Mouse (Mus musculus): ENCODE measurements around the gene Ctrc.

Ctrc gene

DNA sequence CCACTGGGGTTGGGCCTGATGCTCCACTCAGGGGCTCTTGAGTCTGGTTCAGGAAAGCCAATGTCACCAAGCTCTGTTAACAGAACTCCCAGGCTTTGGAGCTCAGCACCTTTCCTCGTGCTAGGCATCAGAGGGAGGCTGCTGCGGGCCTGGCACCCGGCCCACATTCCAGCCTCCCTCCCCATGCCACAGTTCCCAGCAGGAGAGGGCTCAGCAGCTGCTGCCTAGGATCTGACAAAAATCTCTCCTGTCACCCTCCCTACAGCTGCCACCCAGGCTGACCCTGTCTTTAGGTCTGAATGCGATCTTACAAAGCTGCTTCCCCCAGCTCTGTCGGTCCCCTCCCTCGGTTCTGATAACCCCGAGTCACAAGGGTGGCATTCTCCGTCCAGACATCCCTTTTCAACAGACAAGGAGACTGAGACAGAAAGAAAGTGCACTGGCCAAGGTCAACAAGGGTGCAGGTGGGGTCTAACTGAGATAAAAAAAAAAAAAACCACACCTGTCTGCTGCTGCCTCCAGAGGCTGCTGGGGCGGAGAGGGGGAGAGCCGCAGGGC, 20.9 kb upstream of the Ctrc start:
- DNase-seq (ENCODE audit: low spot score), result no peak

DNA sequence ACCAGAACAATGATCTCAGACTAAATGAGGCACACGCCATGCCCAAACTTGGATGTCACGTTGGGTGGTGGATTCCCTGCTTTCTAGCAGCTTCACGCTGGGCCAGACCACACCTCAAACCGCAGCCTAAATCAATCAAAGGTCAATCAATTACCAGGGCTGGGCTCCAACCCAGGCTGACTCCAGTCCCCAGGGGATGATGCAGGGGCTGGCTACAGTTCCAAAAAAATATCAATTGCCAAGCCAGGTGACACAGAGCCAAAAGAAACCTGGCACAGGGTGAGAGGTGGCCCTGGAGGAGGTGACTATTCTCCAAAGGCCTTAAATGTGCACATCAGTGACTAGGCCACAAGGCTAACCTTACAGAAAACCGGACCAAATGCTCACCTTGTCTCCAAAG, 19.4 kb upstream of the Ctrc start:
- no peak for DNase-seq (ENCODE audit: low spot score)

DNA sequence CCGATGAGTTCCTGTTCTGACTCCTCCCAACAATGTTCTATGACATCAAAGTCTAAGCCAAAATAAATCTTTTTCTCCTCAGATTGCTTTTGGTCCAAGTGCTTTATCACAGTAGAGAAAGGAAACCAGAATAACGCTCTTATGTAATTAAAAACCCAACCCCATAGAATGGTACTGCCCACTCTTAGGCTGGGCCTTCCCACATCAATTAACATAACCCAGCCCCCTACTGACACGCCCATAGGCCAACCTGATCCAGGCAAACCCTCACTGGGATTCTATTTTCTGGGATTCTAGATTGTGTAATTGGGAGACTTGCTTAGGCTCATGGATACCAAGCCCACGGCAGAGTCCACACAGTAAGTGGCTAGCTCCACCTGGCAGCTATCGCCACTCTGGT, 18.8 kb upstream of the Ctrc start:
- no peak for DNase-seq (ENCODE audit: low spot score)

DNA sequence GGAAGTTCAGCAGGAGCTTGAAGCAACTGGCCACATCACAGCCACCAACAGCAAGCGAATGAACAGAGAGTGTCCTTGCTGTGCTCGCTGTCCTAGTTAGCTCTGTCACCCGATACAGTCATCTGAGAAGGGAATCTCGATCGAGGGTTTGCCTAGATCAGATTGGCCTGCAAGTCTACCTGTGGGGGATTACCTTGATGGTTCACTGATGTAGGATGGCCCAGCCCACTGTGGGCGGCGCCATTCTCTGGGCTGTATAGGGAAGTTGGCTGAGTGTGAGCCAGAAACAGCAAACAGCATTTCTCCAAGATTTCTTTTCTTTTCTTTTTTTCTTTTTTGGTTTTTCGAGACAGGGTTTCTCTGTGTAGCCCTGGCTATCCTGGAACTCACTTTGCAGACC, 18.3 kb upstream of the Ctrc start:
- no peak for DNase-seq (ENCODE audit: low spot score)

DNA sequence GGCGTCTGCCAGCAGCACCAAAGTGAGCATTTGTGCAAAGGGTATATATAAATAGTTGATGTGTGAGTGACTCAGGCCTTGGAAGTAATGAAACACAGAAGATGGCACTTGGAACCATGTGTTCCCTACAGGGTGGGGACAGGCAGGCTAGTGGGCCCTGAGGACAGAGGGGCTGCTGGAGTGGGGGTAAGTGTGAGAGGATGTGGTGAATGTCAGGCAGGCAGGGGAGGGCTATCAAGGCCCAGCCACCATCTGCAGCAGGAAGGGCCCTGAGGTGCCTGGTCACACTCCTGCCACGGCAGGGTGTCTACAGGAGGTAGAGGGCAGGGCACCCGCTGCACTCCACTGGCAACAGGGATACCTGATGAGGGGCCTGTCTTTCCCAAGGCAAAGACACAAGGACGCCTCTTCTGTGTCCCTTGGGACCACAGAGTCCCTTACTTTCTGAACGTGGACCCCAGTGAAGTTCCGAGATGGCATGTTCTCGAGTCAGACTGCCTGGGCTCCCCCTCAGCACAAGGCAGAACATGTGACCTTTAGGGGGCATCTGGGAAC, 17.6 kb upstream of the Ctrc start:
- DNase-seq (ENCODE audit: low spot score), result no peak

GRCm38 (mm10) chr4:141862867-141863266, 16.7 kb upstream of the Ctrc start:
- no peak for DNase-seq (ENCODE audit: low spot score)

- no peak for DNase-seq (ENCODE audit: low spot score)
Observed at GRCm38 (mm10) chr4:141861591-141862295, 15.6 kb upstream of the Ctrc start.

DNA sequence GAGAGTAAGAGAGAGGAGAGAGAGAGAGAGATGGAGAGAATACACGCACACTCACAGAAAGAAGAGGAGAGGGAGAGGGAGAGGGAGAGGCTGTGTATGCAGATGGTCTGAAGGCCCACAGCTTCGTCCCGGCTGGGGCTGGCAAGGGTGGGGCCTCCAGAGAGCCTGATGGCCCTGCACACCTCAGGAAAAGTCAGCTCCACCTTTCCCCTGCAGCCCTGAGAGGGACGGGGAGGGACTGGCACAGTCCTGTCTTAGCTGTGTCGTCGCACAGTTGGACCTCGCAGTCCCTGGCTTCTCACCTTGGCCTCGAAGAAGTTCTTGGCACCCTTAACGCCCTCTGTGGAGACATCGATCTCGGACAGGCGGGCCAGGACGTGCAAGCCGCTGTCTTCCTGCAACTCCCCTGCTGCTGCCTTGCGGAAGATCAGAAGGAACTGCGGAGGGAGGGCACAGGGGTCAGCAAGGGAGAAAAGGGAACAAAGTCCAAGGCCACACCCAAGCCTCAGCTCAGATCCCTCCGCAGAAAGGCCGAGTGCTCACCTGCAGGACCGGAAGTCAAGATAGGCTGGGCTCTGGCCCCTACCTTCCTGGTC, 14.2 kb upstream of the Ctrc start:
- DNase-seq (ENCODE audit: low spot score), result no peak

- no peak for DNase-seq (ENCODE audit: low spot score)
Observed at GRCm38 (mm10) chr4:141859351-141859750, 13.2 kb upstream of the Ctrc start.

DNA sequence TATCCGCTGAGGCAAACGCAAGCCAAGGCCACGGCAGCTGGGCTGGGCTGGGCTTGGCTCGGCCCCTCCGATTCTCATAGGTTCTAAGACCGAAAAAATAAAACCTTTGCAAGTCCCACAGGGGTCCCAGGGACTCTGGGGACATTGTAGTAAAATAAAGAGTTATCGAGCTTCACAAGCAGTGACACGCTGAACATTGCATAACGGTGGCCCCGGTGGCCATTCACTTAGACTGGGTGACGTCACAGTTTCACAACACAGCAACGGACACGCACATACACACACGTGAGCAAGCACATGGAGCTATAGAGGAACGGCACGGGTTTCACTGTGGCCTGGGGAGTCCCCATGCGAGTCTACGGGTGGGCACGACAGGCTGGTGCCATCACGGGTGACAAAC, 12.3 kb upstream of the Ctrc start:
- no peak for DNase-seq (ENCODE audit: low spot score)

GRCm38 (mm10) chr4:141857422-141857930, 11.3 kb upstream of the Ctrc start:
- peak; percentile 71 for DNase-seq (ENCODE audit: low spot score)

DNA sequence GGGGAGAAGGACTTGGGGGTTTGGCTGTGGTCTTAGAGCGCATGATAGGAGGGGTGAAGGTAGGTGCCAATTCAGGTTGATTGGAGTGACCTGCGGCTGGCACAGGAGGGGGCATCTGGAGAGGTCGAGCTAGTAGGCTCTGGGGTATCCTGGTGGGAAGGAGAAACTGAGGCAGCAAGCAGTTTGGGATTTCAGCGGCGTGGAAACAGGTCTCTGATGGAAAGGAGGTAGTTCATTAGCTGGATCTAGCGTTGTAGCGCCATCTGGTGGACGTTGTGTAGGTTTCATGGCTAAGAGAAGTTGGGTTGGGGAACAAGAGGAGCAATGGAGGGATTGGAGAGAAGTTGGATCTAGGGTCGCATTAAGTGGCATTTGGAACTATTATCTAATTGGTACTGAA, 7.3 kb upstream of the Ctrc start:
- no peak for DNase-seq (ENCODE audit: low spot score)

DNA sequence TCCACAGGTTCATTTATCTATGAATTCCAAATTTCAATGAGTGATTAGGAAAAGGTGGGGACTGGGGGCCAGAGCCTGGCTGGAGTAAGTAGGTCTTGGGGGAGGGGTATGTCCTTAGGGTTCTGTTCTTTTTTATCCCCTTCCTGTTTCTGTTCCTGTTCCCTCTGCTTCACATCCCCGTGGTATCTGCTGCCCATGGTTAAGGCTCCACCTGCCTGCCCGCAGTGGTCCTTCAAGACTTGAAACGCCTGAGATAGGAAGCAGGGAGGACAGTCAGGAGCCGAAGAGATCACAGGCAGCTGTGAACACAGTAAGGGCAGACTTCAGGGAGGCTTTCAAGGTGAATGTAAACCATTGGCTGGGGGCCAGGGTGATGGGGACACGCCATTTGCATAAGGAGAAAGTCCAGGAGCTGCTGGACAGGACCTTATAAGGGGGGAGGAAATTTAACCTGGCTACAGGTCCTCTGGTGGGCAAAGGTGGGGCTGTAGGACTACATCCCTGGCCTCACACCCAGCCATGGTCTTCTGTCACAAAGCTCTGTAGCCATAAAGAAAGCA, 11.5 kb downstream of the Ctrc start:
- no peak for DNase-seq (ENCODE audit: low spot score)

DNA sequence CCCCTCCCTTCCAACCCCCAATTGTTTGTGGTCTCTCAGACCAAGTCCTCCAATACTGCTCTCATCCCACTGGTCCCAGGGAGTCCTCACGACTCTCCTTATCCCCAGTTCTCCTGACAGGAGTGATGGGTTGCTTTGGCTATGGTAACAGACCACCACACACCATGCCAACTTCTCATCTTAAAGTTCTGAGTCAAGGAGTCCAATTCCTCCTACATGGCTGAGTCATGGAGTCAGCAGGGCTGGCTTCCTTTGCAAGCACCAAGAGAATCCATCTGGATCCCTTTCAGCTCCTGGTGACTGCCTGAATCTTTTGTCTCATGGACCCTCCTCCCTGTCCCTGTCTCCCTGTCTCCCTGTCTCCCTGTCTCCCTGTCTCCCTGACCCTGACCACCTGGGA, 12.2 kb downstream of the Ctrc start:
- no peak for DNase-seq (ENCODE audit: low spot score)

- DNase-seq (ENCODE audit: low spot score), result no peak
Observed at GRCm38 (mm10) chr4:141831361-141831760, 14.8 kb downstream of the Ctrc start.

DNA sequence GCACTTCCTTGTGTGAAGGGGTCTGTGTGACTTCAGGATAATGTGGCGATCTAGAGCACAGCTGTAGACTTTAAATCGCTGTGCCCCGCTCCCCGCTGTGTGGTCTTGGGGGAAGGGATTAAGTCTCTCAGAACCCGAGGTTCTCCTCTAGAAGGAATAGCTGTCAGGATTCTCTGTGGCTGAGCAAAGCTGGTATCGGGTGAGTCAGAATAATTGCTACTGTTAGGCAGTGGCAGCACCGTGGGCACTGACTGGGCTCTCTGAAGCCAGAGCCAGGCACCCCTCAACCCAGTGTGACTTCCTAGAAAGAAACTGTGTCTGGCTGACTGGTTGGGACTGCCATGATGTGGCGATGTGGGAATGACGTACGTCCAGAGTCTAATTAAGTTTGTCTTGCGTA, 15.8 kb downstream of the Ctrc start:
- DNase-seq (ENCODE audit: low spot score), result no peak

- no peak for DNase-seq (ENCODE audit: low spot score)
Observed at GRCm38 (mm10) chr4:141828177-141828576, 18.0 kb downstream of the Ctrc start.

- no peak for DNase-seq (ENCODE audit: low spot score)
Observed at GRCm38 (mm10) chr4:141827401-141827800, 18.8 kb downstream of the Ctrc start.

DNA sequence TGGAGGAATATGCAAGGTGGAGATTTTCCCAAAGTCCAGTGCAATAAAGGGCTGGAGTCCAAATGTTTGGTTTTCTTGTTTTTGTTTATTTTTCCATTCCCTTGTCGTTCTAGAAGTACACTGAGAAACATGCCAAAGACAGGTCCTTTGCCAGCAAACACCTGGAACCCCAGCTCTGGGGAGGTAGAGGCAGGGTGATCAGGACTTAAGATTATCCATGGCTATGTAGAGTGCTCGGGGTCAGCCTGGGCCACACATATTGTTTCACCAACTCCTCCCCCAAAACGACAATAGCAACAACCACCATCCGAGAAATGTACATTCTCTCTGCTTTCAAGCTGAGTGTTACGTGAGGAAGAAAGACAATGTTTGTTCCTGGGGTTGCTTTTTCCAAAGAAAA, 20.1 kb downstream of the Ctrc start, which contains the start of gene Cela2a:
Gene Cela2a, minus strand, starts transcription at position 101 of the 400 bp plus-strand sequence.
- no peak for DNase-seq (ENCODE audit: low spot score)

GRCm38 (mm10) chr4:141822979-141823378, 23.2 kb downstream of the Ctrc start:
- DNase-seq (ENCODE audit: low spot score), result no peak

GRCm38 (mm10) chr4:141822089-141822488, 24.1 kb downstream of the Ctrc start:
- no peak for DNase-seq (ENCODE audit: low spot score)

DNA sequence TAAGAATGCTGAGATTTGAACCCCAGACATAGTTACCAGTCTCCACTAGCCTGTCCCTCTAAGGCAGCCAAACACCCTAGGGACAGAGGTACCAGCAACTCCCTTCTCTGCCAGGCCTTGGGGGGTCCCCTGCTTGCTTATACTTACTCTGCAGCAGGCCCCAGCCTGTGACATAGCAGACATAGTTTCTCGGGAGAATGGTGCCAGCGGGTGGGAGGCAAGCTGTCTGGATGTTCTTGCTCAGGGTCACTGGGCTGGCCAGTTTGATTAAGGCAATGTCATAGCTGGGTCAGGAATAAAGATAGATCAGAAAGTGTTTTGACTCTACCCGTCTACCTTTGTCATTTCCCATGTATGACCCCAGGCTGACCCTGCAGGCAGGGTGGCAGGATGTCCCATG, 25.0 kb downstream of the Ctrc start:
- no peak for DNase-seq (ENCODE audit: low spot score)

- no peak for DNase-seq (ENCODE audit: low spot score)
Observed at GRCm38 (mm10) chr4:141819316-141819715, 26.8 kb downstream of the Ctrc start.
